Mouse (Mus musculus) ovary, adult 2 months (tissue): ENCODE results near the gene Gli2. TPM values are rescaled to one million over a fixed set of nuclear protein-coding genes. Genes with fewer than 3 reads are reported as not detected.

Experiments
- polyA plus RNA-seq: library from polyadenylated mRNA; depleted of rRNA; stranded (reverse); fragments of >200 nt; gene quantifications from 2 replicates; pipeline ENCODE4 v1.2.3, GENCODE M21; 2012; rRNA removed

Gli2 gene
- 17.9 and 26.4 TPM in 2 replicates for polyA plus RNA-seq

DNA sequence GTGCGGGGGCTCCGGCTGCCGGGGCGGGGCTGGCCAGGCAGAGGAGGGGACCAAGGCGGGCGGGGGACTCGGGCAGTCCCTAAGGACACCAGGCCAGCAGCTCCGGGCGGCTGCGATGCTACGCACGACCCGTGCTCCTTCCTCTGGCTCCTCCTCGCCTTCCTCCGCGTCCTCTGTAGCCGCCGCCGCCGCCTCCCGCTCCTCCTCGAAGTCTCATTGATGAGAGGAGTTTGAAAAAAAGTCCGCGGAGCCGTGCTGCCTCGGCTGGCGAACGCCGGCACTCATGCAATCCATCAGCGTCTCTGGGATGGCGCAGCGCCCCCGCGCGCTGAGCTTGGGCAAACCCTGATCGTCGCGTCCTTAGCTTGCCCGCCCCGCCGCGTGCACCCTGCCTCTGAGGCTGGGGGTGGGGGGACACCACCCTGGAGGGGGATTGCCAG is at the start of gene Gli2:
Gene Gli2 (minus strand): TSS at position 218 of the 440 bp plus-strand sequence.

